Mouse (Mus musculus): ENCODE data around the gene Il2rb. TPM values are rescaled to one million over a fixed set of nuclear protein-coding genes. Genes with fewer than 3 reads are reported as not detected.

Il2rb gene
- not detected in 2 replicates for polyA plus RNA-seq (2015; fragmentation: Nextera tagmentation; extraction: Ambion mirVana)

DNA sequence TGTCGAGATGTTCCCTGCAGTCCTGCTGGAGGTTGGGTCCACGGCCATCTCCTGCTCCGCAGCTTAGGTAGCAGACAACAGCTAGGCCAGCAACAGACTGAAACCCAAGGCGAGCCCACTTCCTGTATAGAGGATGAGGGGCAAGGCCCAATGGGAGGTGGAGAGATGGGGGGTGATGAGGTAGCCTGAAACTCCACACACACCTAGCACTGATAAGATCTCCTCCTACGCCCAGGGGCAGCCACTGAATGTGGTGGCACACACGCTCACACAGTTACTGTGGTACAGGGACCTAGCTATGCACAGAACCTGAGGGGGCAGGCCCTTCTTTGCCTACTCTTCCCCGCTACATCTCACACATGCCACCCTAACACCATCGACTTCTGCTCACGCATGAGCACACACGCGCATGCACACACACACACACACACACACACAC is at the start of gene Il2rb:
Gene Il2rb (minus strand): TSS at position 304 of the 439 bp plus-strand sequence.
- no peaks in the 10 kb centered on the region for H3K36me3 ChIP-seq
- H3K4me1 ChIP-seq (replicated peaks): no peaks in the 10 kb centered on the region
- 89% methylated on average over 11 of the region's 11 CpGs for WGBS
- no peaks in the 10 kb centered on the region for H3K9me3 ChIP-seq
- H3K4me3 ChIP-seq (replicated peaks): no peak within 1 kb of the TSS
- ATAC-seq: no peak
- H3K27me3 ChIP-seq: no peaks in the 10 kb centered on the region
- no peak within 1 kb of the TSS for H3K27ac ChIP-seq
- H3K4me2 ChIP-seq (replicated peaks): no peak within 1 kb of the TSS
- no peak within 1 kb of the TSS for H3K9ac ChIP-seq (replicated peaks)

DNA sequence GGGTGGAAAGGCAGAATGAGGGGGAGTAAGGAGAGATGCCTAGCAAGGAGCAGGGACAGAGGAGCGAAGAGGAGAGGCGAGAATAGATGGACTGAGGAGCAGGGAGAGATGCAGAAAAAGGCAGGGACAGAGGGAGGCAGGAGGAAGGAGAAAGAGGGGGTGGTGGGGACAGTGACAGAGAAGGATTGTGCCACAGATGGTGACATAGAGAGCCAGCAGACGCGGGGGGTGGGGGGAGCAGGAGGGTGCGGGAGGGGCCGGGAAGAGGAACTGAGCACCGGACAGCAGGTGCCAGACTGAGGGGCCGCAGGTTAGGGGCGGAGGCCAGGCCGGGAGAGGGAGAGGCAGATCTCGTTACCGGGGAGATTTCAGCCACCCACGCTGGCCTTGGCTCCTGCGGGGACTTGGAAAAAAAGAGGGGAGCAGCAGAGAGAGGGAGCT is 49.5 kb upstream of the Il2rb start, which contains the start of gene Sstr3:
Gene Sstr3 (minus strand): TSS at position 125 of the 441 bp plus-strand sequence.
- peak within 1 kb of the TSS; percentile 39 for H3K4me2 ChIP-seq (replicated peaks)
- no peaks in the 10 kb centered on the region for H3K9me3 ChIP-seq
- no peaks in the 10 kb centered on the region for H3K36me3 ChIP-seq
- no peak within 1 kb of the TSS for H3K4me3 ChIP-seq (replicated peaks)
- H3K27ac ChIP-seq: no peak within 1 kb of the TSS
- 10% methylated on average over 14 of the region's 14 CpGs for WGBS
- H3K27me3 ChIP-seq: no peaks in the 10 kb centered on the region
- peak within 1 kb of the TSS; percentile 51 for H3K9ac ChIP-seq (replicated peaks)
- ATAC-seq: no peak
- H3K4me1 ChIP-seq (replicated peaks): peaks cover 26% of the 10 kb centered on the region

DNA sequence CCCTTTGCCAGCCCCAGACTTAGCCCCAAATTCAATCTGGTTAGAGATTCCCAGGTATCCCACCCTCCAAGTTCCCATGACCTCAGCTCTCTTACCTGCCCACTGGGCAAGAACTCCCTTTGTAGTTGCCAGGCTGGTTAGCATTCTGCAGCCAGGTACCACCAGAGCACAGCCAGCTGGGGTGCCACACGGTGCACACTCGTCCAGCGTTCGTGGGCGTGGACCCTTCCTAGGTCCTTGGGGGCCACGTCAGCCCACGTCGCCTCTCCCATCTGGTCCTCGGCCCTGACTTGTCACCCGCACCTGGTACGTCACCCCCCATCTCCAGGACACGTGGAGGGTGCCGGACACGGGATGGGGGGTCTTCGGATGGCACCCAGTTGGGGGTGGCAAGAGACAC is 49.0 kb upstream of the Il2rb start:
- no peak overlapping the region for H3K27ac ChIP-seq
- WGBS: 82% methylated on average over 15 of the region's 15 CpGs
- ATAC-seq: no peak
- H3K27me3 ChIP-seq: no peaks in the 10 kb centered on the region
- no peak overlapping the region for H3K4me2 ChIP-seq (replicated peaks)
- H3K36me3 ChIP-seq: no peaks in the 10 kb centered on the region
- H3K9ac ChIP-seq (replicated peaks): no peak overlapping the region
- no peak overlapping the region for H3K4me3 ChIP-seq (replicated peaks)
- no peaks in the 10 kb centered on the region for H3K9me3 ChIP-seq
- H3K4me1 ChIP-seq (replicated peaks): peaks cover 26% of the 10 kb centered on the region

DNA sequence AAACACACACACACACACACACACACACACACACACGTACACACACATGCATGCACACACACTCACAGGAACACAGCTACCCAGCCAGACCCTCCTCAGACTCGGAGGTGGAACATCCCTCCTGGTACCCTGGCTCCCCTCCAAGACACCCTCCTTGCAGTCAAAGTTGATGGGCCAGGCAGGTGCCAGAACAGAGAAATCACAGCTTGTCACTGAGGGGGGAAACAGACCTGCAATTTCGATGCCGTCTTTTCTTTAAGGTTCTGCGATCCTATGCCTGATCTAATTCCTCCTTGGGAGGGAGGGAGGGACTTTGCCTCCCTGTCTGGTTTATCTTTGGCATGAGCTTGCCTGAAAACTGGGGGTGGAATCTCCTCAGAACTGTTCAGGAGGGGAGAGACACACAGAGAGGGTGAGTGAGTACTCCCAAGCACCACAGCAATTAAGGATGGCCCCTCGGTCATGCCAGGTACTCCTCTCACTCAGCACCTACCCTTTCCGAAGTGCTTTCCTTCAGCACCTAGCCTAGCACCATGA is 47.8 kb upstream of the Il2rb start:
- no peak overlapping the region for H3K27ac ChIP-seq
- 0 out of 2 replicates have a peak, but pooled peaks cover 2% of the 10 kb centered on the region for H3K27me3 ChIP-seq
- H3K4me1 ChIP-seq (replicated peaks): peaks cover 17% of the 10 kb centered on the region
- H3K4me3 ChIP-seq (replicated peaks): no peak overlapping the region
- ATAC-seq: no peak
- no peaks in the 10 kb centered on the region for H3K36me3 ChIP-seq
- WGBS: 74% methylated on average over 7 of the region's 7 CpGs
- H3K4me2 ChIP-seq (replicated peaks): no peak overlapping the region
- no peak overlapping the region for H3K9ac ChIP-seq (replicated peaks)
- H3K9me3 ChIP-seq: no peaks in the 10 kb centered on the region

DNA sequence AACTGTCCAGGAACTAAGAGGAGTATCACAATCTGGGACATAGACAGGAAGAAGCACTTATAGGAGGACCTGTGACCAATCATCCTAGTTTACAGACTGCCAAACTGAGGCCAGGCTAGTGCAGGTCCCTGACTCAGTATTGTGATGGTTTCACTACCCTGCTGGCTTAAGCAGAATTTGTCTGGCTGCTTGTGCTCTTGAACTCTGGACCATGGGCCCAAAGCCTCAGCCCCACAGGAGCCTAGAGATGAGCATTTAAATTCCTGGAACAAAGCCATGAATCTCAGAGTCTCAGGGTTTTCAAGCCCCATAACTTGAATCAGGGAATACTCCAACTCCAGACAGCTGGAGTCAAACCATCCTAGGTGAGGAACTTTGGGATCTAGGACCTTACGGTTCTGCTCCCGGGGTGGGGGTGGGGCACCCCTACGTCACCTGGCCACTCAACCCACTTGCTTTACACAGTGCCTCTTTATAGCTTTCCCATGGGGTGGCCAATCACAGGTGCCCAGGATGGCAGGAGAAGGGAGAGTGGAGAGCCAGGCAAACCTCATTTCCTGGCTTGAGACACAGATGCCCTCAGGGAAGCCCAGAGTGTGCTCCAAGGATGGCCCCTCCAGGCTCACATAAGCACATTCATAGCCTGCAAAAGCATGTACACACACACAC is 47.2 kb upstream of the Il2rb start:
- Histone ChIP-seq H3K9me3 (no peaks in the 10 kb centered on the region), H3K4me2 (replicated peaks) (no peak overlapping the region), H3K4me3 (replicated peaks) (no peak overlapping the region), H3K4me1 (replicated peaks) (peaks cover 14% of the 10 kb centered on the region), H3K27ac (no peak overlapping the region), H3K9ac (replicated peaks) (no peak overlapping the region), H3K27me3 (0 out of 2 replicates have a peak, but pooled peaks cover 2% of the 10 kb centered on the region), H3K36me3 (no peaks in the 10 kb centered on the region)
- ATAC-seq: no peak
- WGBS: 88% methylated on average over 3 of the region's 3 CpGs

DNA sequence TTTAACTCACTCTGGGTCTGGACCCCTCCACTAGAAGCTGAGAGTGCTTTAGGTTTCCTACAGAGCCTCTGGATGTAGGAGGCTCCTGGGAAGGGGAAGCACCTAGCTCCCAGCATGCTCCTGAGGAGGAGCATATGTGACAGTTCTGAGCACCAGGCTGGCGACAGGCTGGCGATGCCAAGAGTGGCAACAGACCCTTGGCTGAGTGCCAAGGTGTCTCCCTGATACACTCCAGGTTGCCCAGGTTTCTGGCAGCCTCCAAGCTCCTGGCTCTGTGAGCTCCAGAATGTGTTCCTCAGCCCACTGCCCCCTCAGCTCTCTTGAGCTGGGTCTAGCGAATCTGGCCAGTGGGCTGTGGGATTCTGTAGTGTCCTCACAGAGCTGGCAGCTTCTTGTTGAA is 46.5 kb upstream of the Il2rb start:
- Histone ChIP-seq H3K9me3 (no peaks in the 10 kb centered on the region), H3K4me3 (replicated peaks) (no peak overlapping the region), H3K4me2 (replicated peaks) (no peak overlapping the region), H3K27ac (no peak overlapping the region), H3K4me1 (replicated peaks) (peaks cover 14% of the 10 kb centered on the region), H3K36me3 (no peaks in the 10 kb centered on the region), H3K9ac (replicated peaks) (no peak overlapping the region), H3K27me3 (0 out of 2 replicates have a peak, but pooled peaks cover 2% of the 10 kb centered on the region)
- peak; percentile 22; the same call in 1 of the 2 replicates for ATAC-seq
- 60% methylated on average over 3 of the region's 3 CpGs for WGBS

DNA sequence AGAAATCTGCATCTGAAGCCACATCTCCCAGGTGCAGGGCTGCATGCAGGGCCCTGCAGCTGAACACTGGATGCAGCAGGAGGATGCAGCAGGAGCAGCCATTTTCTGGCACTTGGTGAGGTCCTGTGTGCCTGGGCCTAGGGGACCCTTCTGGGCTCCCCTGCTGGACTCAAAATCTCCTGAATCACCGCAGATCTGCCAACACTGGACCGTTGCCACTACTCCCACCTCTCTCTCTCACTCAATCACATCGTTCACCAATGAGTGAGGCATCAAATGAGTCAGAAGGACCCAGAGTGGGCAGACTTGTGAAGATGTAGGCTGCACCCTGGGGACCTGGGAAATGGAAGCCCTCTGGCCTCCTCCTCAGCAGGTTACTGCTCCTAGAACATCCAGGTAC is 46.0 kb upstream of the Il2rb start:
- Histone ChIP-seq H3K4me2 (replicated peaks) (no peak overlapping the region), H3K9ac (replicated peaks) (no peak overlapping the region), H3K9me3 (no peaks in the 10 kb centered on the region), H3K4me3 (replicated peaks) (no peak overlapping the region), H3K27ac (no peak overlapping the region), H3K27me3 (0 out of 2 replicates have a peak, but pooled peaks cover 2% of the 10 kb centered on the region), H3K4me1 (replicated peaks) (peaks cover 16% of the 10 kb centered on the region), H3K36me3 (no peaks in the 10 kb centered on the region)
- WGBS: 74% methylated on average over 3 of the region's 3 CpGs
- no peak for ATAC-seq

DNA sequence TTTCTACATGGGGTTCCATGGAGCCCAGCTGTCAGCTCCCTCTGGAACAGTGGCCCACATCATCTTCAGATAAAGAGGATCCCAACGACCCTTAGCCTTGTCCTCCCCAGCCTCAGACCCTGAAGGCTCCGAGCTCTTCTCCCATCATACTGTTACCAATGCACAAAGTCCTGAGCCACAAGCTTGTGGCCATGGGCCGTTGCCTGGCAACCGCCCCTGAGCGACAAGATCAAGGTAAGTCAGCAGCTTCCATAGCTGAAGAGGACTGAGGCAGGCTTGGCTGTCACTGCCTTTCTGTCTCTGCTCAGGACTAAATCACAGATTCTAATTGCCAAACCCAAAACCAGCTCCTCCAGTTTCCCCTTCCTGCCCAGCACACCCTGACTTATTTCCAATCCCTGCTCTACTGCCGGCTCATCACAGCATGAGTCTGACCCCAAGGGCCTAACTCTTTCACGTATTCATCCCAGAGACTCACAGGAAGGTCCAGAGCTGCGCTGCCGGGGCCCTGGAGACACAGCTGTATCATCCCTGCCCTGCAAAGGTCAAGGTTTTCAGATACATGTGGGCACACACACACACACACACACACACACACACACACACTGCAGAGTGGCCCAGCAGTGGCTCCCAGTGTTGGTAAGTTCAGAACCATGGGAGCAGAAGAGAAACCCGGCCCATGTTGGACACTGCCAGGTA is 40.8 kb upstream of the Il2rb start:
- peaks cover 5% of the 10 kb centered on the region; the same call in 1 of the 2 replicates for H3K27me3 ChIP-seq
- no peaks in the 10 kb centered on the region for H3K9me3 ChIP-seq
- no peak overlapping the region for H3K4me2 ChIP-seq (replicated peaks)
- no peak for ATAC-seq
- H3K27ac ChIP-seq: peak overlapping the region; percentile 12; the same call in 1 of the 2 replicates
- WGBS: 34% methylated on average over 10 of the region's 10 CpGs
- H3K4me3 ChIP-seq (replicated peaks): no peak overlapping the region
- H3K36me3 ChIP-seq: no peaks in the 10 kb centered on the region
- H3K9ac ChIP-seq (replicated peaks): 0 out of 2 replicates have a peak overlapping the region, but pooled peaks have one; percentile 33
- peaks cover 20% of the 10 kb centered on the region for H3K4me1 ChIP-seq (replicated peaks)

DNA sequence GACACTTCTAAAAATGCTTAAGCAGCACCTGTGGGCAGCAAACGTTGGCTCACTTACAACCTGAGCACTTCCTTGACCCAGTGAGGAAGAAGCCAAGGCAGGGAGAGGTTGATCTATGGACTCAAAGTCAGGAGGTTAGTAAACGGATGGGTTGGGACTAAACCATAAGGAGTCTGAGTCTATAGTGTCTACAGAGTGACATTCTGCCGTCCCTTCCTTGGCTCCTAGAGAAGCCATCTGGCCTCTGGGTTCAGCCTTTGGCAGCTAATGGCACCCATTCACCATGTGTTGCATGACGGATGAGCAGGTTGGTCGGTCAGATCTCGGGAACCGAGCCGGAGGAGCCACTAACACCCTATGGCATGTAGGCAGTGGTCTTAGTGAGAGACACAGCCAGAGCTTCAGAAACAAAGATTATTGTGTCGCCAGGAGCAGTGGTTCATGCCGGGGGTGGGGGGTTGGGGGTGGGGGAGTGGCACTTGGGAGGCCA is 38.3 kb upstream of the Il2rb start:
- H3K4me3 ChIP-seq (replicated peaks): no peak overlapping the region
- peaks cover 36% of the 10 kb centered on the region for H3K4me1 ChIP-seq (replicated peaks)
- H3K9ac ChIP-seq (replicated peaks): no peak overlapping the region
- peaks cover 10% of the 10 kb centered on the region; the same call in 1 of the 2 replicates for H3K27me3 ChIP-seq
- H3K9me3 ChIP-seq: no peaks in the 10 kb centered on the region
- H3K27ac ChIP-seq: no peak overlapping the region
- no peak overlapping the region for H3K4me2 ChIP-seq (replicated peaks)
- 84% methylated on average over 10 of the region's 10 CpGs for whole genome bisulfite sequencing
- no peaks in the 10 kb centered on the region for H3K36me3 ChIP-seq
- ATAC-seq: no peak

DNA sequence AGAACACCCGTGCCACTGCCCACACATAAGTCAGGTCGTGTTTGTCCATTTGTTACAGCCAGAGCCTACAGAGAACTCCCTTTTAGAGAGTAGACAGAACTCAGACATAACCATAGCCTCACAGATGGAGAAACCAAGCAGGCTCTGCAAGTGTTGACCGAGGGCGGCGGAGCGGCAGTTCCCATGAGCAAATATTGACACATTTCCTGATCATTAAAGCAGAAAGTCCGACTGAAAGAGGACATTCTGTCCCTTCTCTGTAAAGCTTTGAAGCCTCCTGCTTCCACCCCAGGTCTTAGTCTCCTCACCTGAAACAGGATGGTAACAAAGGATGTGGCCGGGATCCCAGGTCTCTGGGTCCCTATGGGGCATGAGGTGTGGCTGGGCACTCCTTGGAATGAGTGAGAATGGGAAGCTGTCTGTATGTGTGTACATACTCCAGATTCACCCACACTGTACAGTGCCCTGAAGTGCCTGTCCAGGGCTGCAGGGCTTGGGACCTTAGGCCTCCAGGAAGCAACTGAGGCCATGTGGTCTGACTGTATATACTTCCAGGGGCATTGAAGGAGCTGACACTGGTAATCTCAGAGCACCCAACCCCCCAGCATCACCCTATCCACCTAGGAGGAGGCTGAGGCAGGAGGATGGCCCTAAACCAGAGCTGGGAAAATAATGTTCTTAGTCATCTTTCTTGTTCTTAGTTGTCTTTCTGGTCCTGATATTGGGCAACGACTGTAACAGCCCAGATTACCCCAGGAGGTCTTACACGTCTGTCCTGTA is 37.7 kb upstream of the Il2rb start:
- ATAC-seq: no peak
- Histone ChIP-seq H3K27me3 (peaks cover 8% of the 10 kb centered on the region; the same call in 1 of the 2 replicates), H3K36me3 (no peaks in the 10 kb centered on the region), H3K9me3 (no peaks in the 10 kb centered on the region), H3K27ac (no peak overlapping the region), H3K4me1 (replicated peaks) (peaks cover 36% of the 10 kb centered on the region), H3K4me3 (replicated peaks) (no peak overlapping the region), H3K9ac (replicated peaks) (peak overlapping the region; percentile 50; the same call in 1 of the 2 replicates), H3K4me2 (replicated peaks) (no peak overlapping the region)
- 74% methylated on average over 10 of the region's 10 CpGs for WGBS

DNA sequence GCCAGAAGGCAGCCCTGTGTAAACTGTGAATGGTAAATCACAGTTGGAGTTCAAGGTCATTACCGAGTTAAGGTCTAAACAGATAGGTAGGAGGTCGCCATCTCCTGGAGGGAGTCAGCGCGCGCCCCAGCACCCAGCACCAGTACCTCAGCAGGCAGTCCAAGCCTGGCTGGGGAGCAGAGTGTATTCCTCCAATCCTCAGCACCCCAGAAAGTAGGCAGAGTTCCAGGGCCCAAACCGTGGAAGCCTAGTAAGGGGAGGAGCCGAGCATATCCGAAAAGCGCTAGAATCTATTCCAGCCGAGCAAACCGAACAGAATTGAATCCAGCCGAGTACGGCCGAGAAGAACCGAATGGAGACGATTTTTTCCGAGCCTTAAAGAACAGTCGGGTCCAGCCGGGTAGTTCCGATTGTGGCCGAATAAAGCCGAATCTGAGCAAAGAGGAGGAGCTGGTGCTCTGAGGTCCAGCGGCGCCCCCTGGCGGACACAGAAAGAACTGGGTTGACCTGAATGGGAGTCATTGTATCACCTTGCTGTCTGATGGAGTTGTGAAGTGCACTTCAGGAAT is 36.9 kb upstream of the Il2rb start:
- peak overlapping the region; percentile 56 for H3K4me2 ChIP-seq (replicated peaks)
- WGBS: under 1% methylated on average over 25 of the region's 25 CpGs
- H3K9ac ChIP-seq (replicated peaks): peak overlapping the region; percentile 67
- H3K4me3 ChIP-seq (replicated peaks): peak overlapping the region; percentile 34
- peaks cover 36% of the 10 kb centered on the region for H3K4me1 ChIP-seq (replicated peaks)
- no peaks in the 10 kb centered on the region for H3K36me3 ChIP-seq
- no peaks in the 10 kb centered on the region for H3K9me3 ChIP-seq
- ATAC-seq: peak; percentile 87
- H3K27ac ChIP-seq: peak overlapping the region; percentile 70
- H3K27me3 ChIP-seq: peaks cover 8% of the 10 kb centered on the region; the same call in 1 of the 2 replicates
